Comparison of ENCODE assay signal across 24 mouse cellular contexts in genomic region chr5:111438821-111439220, GRCm38 (mm10). TPM values are rescaled to one million over a fixed set of nuclear protein-coding genes. Genes with fewer than 3 reads are reported as not detected.
DNase-seq lines count a peak whose midpoint lies in the region; ATAC-seq and TF ChIP-seq lines count a peak whose summit lies in the region.
"Had no signal": no experiment of that assay in that cellular context is flagged by ENCODE, and none has a peak within 500 bp of the region (broad histone marks: within the 10 kb centered on the region; RNA-seq: fewer than 3 reads in every experiment).

No protein-coding gene starts in this region.

- no peaks in the 10 kb centered on the region for H3K27me3 ChIP-seq in limb, embryonic 15.5 days
- H3K27me3 ChIP-seq in limb, embryonic 10.5 days (ENCODE audit: low read depth, poor library complexity, severe bottlenecking): peaks cover 25% of the 10 kb centered on the region
- H3K27me3 ChIP-seq in E14TG2a.4 (ENCODE audit: insufficient read depth, low read length): peaks cover 36% of the 10 kb centered on the region
- H3K27me3 ChIP-seq: embryonic facial prominence, embryonic 12.5 days; forebrain, embryonic 12.5 days had no signal

- no peak for DNase-seq in limb, embryonic 10.5 days (ENCODE audit: low spot score)
- DNase-seq in ES-CJ7 (ENCODE audit: low read depth, low spot score) (peak; percentile 74), R1 (ENCODE audit: low read depth, low spot score) (peak; percentile 47)
- DNase-seq in left cerebral cortex, postnatal 4 days: no peak
- DNase-seq in right cerebral cortex, postnatal 10 days (ENCODE audit: low spot score in 2 of 2): no peak
- DNase-seq in layer of hippocampus, postnatal 25 days (ENCODE audit: extremely low spot score in 1 of 2, low spot score in 1 of 2): no peak
- DNase-seq: adrenal gland, adult 8-10 months; adrenal gland, postnatal 14 days; adrenal gland, postnatal 36 days; cerebellum, adult 11-12 months; cerebellum, adult 2 months; cerebellum, adult 9-10 months; cerebellum, postnatal 10 days; cerebellum, postnatal 25 days; forebrain, postnatal 0 days had no signal

- no peak overlapping the region for H3K9ac ChIP-seq in limb, embryonic 15.5 days
- H3K9ac ChIP-seq: embryonic facial prominence, embryonic 12.5 days; forebrain, embryonic 12.5 days; forebrain, postnatal 0 days had no signal

- H3K4me2 ChIP-seq in limb, embryonic 15.5 days: no peak overlapping the region
- H3K4me2 ChIP-seq: embryonic facial prominence, embryonic 12.5 days; forebrain, embryonic 12.5 days had no signal

- ATAC-seq in limb, embryonic 15.5 days (ENCODE audit: insufficient number of reproducible peaks, low FRiP score, low TSS enrichment, low read depth): 0 out of 2 replicates have a peak, but pooled peaks have one; percentile 6
- ATAC-seq: activated CD4-positive, CD25-positive, alpha-beta regulatory T cell, adult 4 months; forebrain, embryonic 14.5 days; forebrain, postnatal 0 days; Patski had no signal

- TF ChIP-seq CTCF in E14TG2a.4 (conservative IDR thresholded peaks at IDR 0.05; ENCODE audit: low read length): no peak

- no peak overlapping the region for H3K27ac ChIP-seq in limb, embryonic 15.5 days
- H3K27ac ChIP-seq in limb, embryonic 10.5 days: no peak overlapping the region
- H3K27ac ChIP-seq: embryonic facial prominence, embryonic 10.5 days; embryonic facial prominence, embryonic 12.5 days had no signal

- intact Hi-C loops in left cerebral cortex, postnatal 4 days (cut with DNase I): no loop called here

- peaks cover 2% of the 10 kb centered on the region; the same call in 1 of the 2 replicates for H3K36me3 ChIP-seq in limb, embryonic 15.5 days
- peaks cover 6% of the 10 kb centered on the region; the same call in 1 of the 2 replicates for H3K36me3 ChIP-seq in limb, embryonic 10.5 days
- no peaks in the 10 kb centered on the region for H3K36me3 ChIP-seq in E14TG2a.4 (ENCODE audit: insufficient read depth, low read length)

- H3K4me3 ChIP-seq in limb, embryonic 15.5 days: no peak overlapping the region
- H3K4me3 ChIP-seq in limb, embryonic 10.5 days: no peak overlapping the region
- peak overlapping the region; percentile 37 for H3K4me3 ChIP-seq in E14TG2a.4 (replicated peaks; ENCODE audit: low read length)
- H3K4me3 ChIP-seq: embryonic facial prominence, embryonic 10.5 days; embryonic facial prominence, embryonic 12.5 days; forebrain, embryonic 12.5 days had no signal

- WGBS in limb, embryonic 15.5 days: 79% methylated on average over 8 of the region's 8 CpGs
- 86% methylated on average over 8 of the region's 8 CpGs for WGBS in limb, embryonic 10.5 days

- H3K9me3 ChIP-seq in limb, embryonic 15.5 days: no peaks in the 10 kb centered on the region
- no peaks in the 10 kb centered on the region for H3K9me3 ChIP-seq in limb, embryonic 10.5 days (replicated peaks)
- H3K9me3 ChIP-seq in E14TG2a.4 (ENCODE audit: low read length): no peaks in the 10 kb centered on the region
- H3K9me3 ChIP-seq: embryonic facial prominence, embryonic 10.5 days; embryonic facial prominence, embryonic 12.5 days; forebrain, embryonic 12.5 days had no signal

- peaks cover 38% of the 10 kb centered on the region for H3K4me1 ChIP-seq in limb, embryonic 15.5 days
- peaks cover 37% of the 10 kb centered on the region for H3K4me1 ChIP-seq in limb, embryonic 10.5 days
- H3K4me1 ChIP-seq in E14TG2a.4 (replicated peaks; ENCODE audit: low read depth, low read length): peaks cover 94% of the 10 kb centered on the region

RNA-seq across cellular contexts. Expression of gene Mn1, which starts 21.7 kb away (rescaled TPM):
- polyA plus RNA-seq in limb, embryonic 15.5 days (2015; fragmentation: Nextera tagmentation; extraction: Ambion mirVana): 14.7 and 16.9 TPM in 2 replicates
- 7.4 and 13.1 TPM in 2 replicates for polyA plus RNA-seq in limb, embryonic 10.5 days (2016; fragmentation: Nextera tagmentation; extraction: Ambion mirVana)
- total RNA-seq in left cerebral cortex, postnatal 4 days (2021): 100 to 1,000 TPM; 129 to 135 TPM
- 10 to 100 TPM; 40.0 to 40.1 TPM for total RNA-seq in layer of hippocampus, postnatal 25 days (2021)
- polyA plus RNA-seq: activated CD4-positive, CD25-positive, alpha-beta regulatory T cell, adult 4 months; C2C12 had no signal

Comparison
In these comparisons a context has a peak if more than half of its experiments do, and no peak if none do; other contexts are left out.
1. DNase-seq: peak in ES-CJ7 (single experiment) and R1 (single experiment); none in limb, embryonic 10.5 days (single experiment), left cerebral cortex, postnatal 4 days (single experiment), right cerebral cortex, postnatal 10 days (0 of 2) and layer of hippocampus, postnatal 25 days (0 of 2).